Comparison of ENCODE assay signal across 25 mouse cellular contexts in genomic region chr11:71409211-71409765, GRCm38 (mm10).
"Had no signal": no experiment of that assay in that cellular context is flagged by ENCODE, and none has a peak within 500 bp of the region (broad histone marks: within the 10 kb centered on the region; RNA-seq: fewer than 3 reads in every experiment).

No protein-coding gene starts in this region.

- ATAC-seq: hindbrain, postnatal 0 days; intestine, embryonic 16.5 days; liver, embryonic 12.5 days had no signal

- H3K9ac ChIP-seq: heart, embryonic 13.5 days; heart, embryonic 15.5 days; hindbrain, embryonic 13.5 days; hindbrain, embryonic 15.5 days; kidney, embryonic 15.5 days; limb, embryonic 12.5 days; liver, embryonic 12.5 days; liver, embryonic 14.5 days had no signal

- H3K4me1 ChIP-seq: heart, embryonic 13.5 days; heart, embryonic 15.5 days; kidney, embryonic 15.5 days; limb, embryonic 10.5 days; limb, embryonic 12.5 days; liver, embryonic 12.5 days had no signal

- H3K4me3 ChIP-seq: heart, adult 2 months; heart, embryonic 13.5 days; heart, embryonic 15.5 days; hindbrain, embryonic 13.5 days; hindbrain, embryonic 15.5 days; kidney, embryonic 15.5 days; left cerebral cortex, adult 2 months; limb, embryonic 10.5 days; limb, embryonic 12.5 days; liver, embryonic 12.5 days had no signal

- H3K27ac ChIP-seq: heart, adult 2 months; heart, embryonic 13.5 days; heart, embryonic 15.5 days; hindbrain, embryonic 13.5 days; hindbrain, embryonic 15.5 days; hindbrain, postnatal 0 days; kidney, embryonic 15.5 days; kidney, postnatal 0 days; left cerebral cortex, adult 2 months; limb, embryonic 10.5 days; limb, embryonic 12.5 days; liver, embryonic 12.5 days; liver, embryonic 14.5 days had no signal

- H3K4me2 ChIP-seq: heart, embryonic 11.5 days; heart, embryonic 13.5 days; heart, embryonic 15.5 days; hindbrain, embryonic 13.5 days; hindbrain, embryonic 15.5 days; kidney, embryonic 15.5 days; limb, embryonic 12.5 days; liver, embryonic 12.5 days had no signal

- DNase-seq: gastrocnemius, postnatal 14 days; gastrocnemius, postnatal 36 days; heart, adult 11 months; heart, adult 2 months; heart, postnatal 14 days; heart, postnatal 36 days; kidney, adult 11 months; kidney, adult 2 months; kidney, adult 9 months; kidney, postnatal 14 days; kidney, postnatal 36 days had no signal

- H3K27me3 ChIP-seq: heart, embryonic 13.5 days; heart, embryonic 15.5 days; hindbrain, embryonic 13.5 days; hindbrain, embryonic 15.5 days; kidney, embryonic 15.5 days; limb, embryonic 12.5 days; liver, embryonic 12.5 days had no signal

- H3K9me3 ChIP-seq: heart, embryonic 13.5 days; heart, embryonic 15.5 days; hindbrain, embryonic 13.5 days; hindbrain, embryonic 15.5 days; kidney, embryonic 15.5 days; limb, embryonic 10.5 days; limb, embryonic 12.5 days; liver, embryonic 12.5 days had no signal

- H3K36me3 ChIP-seq: heart, embryonic 13.5 days; heart, embryonic 15.5 days; hindbrain, embryonic 13.5 days; hindbrain, embryonic 15.5 days; kidney, embryonic 15.5 days; limb, embryonic 10.5 days; limb, embryonic 12.5 days; liver, embryonic 12.5 days had no signal
